Mouse (Mus musculus) ovary, postnatal 10 days (tissue): ENCODE results near the gene Ms4a13.
A peak's percentile ranks its signal among the peaks of the same experiment; 100 is the strongest.
"Not testable (repeated sequence)": the region's sequence is repeated elsewhere in the genome, so short reads cannot be mapped to it uniquely, and the experiment has no call there.

ENCODE experiments used
- DNase-seq: peaks from one replicate; pipeline ENCODE4 v3.0.0; 2022; ENCODE audit warnings: low spot score

Ms4a13 gene

DNA sequence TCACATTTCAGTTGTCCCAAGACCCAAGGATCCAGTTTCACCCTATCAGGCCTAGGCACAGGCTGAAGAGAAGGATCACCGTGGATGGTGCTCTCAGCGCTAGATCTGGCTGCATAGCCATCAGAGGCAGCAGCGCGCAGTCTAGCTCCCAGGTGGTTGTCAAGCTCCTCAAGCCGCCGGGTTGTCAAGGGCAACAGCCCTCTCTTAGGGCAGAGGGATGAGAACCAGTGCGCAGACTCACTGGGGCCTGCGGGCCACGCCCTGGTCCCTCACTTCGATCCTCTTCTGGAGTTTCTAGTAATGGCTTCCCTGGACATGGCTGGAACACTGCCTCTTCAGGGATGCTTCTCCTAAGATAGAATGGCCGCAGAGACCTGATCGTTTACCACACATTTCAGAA, at the start of gene Ms4a13:
Gene Ms4a13 (minus strand): TSS at position 192 of the 400 bp plus-strand sequence.
- DNase-seq = no peak

DNA sequence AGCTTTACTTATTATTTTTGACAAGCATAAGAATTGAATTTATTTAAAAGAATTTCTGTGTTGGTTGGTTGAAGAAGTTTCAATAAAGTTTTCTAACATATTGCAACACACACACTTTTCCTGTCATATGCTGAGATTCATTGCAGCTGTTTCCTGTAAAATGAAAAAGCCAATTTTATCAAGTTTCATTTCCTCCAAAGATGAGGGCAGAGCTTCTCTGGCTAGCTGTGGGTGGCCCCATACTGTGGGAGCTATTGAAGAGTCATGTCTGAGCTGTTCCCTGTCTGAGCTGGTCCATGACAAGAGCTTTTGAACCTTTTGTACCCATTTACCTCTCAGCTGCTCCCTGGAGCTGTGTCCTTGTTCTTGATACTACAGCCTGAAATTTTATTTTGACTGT, 47.7 kb upstream of the Ms4a13 start:
- no peak for DNase-seq

DNA sequence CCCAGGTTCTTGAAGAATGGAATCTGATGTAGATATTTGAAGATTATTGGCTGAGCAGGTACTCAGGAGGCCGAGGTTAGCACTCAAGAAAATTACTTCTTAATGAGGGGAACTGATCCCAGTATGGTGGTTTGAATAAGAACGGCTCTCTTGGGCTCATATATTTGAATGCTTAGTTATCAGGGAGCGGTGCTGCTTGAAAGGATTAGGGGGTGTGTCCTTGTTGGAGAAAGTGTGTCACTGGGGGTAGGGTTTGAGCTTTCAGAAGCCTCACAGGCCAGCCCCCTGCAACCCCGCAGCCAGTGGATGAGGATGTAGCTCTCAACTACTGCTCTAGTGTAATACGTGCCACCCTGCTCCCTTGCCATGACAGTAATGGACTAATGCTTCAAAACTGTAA, 46.0 kb upstream of the Ms4a13 start:
- no peak for DNase-seq

DNA sequence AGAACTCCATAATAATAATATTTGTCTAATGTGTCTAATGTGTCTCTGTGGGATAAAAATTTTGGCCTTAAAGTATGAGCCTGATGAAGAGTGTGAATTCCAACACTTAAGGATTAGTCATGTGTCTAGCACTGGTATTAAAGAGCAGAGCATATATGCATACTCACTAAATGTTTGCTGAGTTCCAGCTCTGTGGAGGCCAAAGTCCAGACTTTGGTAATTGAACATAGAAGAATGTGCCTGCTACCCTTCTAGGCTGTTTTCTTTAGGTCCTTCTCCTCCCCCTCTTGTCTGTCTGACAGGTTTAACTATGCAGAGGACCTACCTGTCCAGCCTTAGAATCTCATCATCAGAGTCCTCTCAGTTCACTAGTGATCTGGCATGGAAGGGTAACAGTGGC, 39.3 kb upstream of the Ms4a13 start:
- DNase-seq = no peak

DNA sequence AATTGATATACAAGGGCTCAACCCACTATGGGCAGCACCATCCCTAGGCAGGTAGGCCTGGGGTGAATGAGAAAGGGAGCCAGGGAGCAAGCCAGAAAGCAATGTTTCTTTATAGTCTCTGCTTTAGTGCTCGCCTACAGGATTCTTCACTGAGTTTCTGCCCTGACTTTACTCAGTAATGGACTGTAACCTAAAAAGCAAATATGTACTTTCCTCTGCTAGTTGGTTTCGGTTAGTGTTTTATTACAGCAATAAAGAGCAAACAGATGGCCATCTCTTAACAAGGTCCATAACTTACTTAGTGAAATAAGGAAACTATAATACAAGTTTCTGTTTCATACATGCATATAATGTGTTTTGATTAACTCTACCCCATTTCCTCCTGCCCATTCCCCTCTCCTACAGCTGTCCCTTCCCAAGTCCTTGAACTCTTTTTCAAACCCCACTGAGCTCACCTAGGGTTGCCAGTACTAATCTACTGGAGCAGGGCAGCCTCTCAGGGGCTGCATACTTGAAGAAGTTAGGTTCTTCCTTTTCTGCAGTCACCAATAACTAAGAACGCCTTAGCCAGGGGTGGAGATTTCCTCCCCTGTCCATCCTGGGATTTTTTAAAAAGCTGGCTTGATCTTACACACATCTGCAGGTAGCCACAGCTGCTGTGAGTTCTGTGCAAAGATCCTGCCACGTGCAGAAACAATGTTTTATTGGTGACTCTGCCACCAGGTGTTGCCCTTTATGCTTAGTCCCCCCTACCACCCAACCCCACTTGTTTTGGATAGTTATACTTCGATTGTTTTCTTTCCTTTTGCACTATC, 38.6 kb upstream of the Ms4a13 start:
- no peak for DNase-seq

DNA sequence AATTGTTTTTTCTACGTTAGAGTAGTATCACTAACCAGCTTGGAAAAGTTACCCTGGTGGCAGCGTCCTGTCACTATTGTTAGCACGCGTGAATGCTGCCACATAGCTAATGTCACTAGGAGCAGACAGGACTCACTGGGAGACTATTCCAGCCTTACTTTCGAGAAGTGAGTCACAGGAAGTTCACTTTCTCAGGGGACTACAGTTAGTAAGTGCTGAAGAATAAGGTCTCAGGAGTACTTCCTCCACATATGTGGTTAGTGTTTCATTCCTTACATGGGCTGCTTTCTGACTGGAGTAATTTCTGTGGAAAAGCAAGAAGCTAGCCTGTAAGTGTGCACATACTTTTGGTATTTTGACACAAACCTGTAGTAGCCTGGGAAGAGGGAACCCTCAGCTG, 37.7 kb upstream of the Ms4a13 start:
- DNase-seq = no peak

DNA sequence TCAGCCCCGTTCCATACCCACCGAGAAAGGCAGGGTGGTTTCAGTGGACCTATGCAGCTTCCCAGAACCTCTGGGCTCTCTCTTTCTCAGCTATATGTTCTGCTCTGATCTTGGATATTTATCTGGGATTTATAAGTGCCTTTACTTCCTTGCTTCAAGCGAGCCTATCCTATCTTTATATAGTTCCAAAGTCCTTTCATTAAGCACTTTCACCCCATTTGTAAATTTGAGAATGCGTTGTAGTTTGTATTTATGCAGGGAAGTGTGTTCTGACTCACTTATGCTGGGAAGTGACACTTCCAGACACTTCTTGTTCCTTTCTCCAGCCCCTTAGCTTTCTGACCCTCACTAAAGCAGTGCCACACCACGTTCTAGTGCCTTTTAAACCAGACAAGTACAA, 35.8 kb upstream of the Ms4a13 start, which contains the start of gene Ms4a12:
Gene Ms4a12 (minus strand): TSS at position 101 of the 400 bp plus-strand sequence.
- DNase-seq = no peak

DNA sequence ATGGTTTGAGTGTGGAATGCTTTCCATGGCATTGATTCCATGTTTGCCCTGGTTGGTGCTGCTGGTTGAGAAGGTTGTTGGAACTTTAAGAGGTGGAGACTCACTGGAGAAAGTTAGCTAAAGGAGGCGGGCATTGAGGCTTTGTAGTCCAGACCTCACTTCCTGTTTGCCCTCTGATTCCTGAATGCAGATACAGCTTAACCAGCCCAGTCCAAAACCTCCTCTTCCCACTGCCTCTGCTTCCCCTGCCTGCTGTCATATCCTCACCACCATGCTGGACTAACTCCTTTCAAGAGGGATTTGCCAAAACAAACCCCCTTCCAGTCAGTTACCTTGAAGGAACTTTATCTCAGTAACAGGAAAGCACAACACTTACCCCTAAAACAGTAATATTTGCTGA, 4.0 kb downstream of the Ms4a13 start:
- no peak for DNase-seq

DNA sequence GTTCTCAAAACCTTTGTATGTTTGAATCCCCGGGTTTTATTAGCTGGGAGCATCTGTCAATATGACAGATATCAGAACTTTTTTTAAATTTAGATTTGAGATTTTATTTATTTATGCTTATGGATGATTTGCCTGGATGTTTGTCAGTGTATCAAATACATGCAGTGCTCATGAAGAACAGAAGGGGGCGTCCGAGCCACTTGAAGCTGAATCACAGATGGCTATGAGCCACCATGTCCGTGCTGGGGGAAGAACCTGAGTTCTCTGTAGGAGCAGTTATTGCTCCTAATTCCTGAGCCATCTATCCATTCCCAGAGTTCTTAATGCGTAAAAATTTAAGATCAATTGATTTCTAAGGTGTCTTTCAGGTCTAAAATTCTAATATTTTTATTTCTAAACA, 12.4 kb downstream of the Ms4a13 start:
- DNase-seq = no peak

DNA sequence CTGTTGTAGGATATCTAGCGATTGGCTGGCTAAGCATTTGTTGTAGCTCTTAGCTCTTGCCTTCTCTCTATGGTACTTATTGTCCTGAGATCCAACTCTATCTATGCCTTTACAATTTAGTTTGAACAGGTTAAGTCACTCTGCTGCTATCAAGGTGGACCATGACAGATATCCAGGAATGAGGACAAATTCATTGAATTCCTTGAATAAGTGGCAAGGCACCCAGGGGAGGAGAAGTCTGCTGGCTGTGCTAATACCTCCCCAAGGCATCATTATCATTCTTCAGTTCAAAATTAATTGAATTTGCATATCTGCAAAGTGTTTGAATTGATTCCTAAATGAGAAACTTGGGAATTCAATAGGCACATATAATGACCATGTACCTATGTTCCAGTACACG, 19.1 kb downstream of the Ms4a13 start:
- no peak for DNase-seq

DNA sequence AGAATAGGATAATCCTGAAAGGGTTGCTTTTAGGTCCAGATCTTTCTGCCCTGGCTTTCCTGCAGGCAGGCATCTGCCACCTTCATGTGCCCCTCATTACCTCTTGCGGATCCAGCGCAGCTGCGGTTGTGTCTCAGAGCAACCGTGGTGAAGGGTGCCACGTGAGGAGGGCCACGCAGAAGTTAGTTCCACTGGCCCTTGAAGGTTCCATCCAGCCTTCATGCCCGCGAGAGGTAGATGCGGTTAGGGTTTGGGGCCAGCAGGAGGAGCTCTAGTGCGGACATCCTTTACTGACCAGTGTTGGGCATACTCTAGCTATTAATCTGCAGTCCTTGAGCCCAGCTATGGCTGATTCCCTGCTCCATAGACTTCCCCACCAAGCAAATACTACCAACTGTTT, 31.4 kb downstream of the Ms4a13 start, which contains the start of gene 1700025F22Rik:
Gene 1700025F22Rik (minus strand): TSS at position 149 of the 400 bp plus-strand sequence.
- DNase-seq = no peak

DNA sequence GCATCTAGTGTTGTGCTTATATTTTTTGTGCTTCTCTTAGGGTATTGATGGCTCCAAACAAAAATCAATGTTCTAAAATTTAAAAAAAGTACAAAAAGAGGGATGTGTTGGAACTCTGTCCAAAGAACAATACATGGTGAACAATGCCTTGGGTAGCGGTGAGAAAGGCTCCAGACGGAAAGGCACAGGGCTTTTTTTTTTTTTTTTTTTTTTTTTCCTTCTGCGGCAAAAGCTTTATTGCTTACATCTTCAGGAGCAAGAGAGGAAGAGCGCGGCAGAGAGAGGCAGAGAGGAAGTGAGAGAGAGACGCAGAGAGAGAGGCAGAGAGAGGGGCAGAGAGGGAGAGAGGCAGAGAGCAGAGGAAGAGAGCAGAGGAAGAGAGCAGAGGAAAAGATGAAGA, 38.6 kb downstream of the Ms4a13 start:
- not testable (repeated sequence) for DNase-seq

DNA sequence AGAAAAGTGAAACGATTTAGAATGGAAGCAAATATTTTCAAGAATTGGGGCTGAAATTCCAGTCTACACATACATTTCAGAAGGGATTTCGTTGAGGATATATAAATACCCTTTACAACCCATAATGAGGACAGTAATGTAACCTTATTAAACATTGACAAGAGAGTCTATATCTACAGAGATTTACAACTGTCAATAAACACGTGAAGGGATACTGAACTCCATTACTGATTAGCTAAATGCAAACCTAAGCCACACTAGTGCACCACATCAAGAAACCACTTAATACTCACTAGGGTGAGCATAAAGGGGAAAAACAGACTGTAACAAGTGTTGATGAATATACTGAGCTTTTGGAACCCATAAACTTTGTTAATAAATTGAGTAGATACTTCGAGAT, 61.2 kb downstream of the Ms4a13 start:
- no peak for DNase-seq

DNA sequence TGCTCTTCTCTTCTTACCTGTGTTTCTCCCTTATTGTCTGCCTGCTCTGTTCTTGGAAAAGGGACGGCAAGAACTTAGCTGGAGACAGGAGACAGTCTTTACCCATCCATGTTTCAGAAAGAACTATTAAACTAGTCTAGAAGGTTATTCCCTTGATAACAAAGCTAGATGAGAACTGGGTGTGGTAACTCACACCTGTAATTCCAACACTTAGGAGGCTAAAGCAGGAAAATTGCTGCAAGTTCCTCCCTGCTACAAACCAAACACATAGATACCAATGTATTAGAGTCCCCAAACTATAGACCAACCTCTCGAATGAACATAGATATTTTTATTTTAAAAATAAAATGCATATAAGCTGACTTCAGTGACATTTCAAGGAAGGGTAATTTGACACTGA, 61.7 kb downstream of the Ms4a13 start:
- no peak for DNase-seq

DNA sequence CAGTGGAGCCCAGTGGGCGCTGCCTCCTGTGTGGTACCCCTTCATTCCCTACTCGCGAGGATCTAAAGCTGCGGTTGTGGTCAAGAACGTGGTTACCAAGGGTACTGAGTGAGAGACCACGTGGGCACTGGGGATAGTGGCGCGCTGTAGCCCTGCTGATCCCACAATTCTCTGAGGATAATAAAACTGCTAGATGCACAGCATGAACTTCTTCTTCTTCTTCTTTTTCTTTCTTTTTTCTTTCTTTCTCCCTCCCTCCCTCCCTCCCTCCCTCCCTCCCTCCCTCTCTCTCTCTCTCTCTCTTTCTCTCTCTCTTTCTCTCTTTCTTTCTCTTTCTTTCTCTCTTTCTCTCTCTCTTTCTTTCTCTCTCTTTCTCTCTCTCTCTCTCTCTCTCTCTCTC, 65.8 kb downstream of the Ms4a13 start, which contains the start of gene 1700017D01Rik:
Gene 1700017D01Rik (minus strand): TSS at position 101 of the 400 bp plus-strand sequence.
- not testable (repeated sequence) for DNase-seq

DNA sequence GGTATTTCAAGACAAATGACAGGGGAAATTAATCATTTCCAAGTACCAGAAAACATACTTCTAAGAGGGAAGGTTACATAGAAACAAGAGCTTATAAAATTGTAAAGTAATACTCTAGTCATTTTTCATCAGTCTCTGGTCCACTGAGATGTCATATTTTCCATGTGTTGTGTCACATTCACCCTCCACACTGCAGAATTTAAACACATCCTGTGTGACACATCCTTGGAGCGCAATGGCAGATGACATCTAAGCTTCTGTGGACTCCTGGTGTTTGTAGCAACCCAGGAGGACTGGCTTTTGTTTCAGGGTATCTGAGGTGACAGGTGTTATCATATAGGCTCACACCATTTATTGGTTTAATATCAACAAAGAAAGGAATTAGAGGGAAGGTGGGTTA, 66.8 kb downstream of the Ms4a13 start:
- DNase-seq = no peak

DNA sequence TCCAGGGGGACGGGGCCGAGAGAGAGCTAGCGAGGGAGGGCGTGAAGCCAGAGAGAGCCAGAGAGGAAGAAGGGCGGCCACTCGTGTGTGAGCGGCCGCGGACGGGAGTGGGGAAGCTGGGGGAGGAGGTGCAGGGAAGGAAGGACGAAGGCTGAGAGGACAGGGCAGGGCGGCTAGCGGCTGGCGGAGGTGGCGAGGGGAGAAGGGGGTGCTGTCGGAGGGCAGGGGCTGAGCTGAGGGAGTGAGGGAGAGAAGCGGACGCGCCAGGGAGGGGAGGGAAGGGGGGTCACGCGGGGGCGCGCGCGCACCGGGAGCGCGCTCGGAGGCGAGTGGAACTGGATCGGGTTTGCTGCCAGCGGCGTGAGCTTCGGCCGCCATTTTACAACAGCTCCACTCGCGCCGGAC, 75.5 kb downstream of the Ms4a13 start:
- peak; percentile 13 for DNase-seq
